Comparison of ENCODE assay signal across 11 mouse cellular contexts in genomic region chr5:25544061-25544460, GRCm38 (mm10). TPM values are rescaled to one million over a fixed set of nuclear protein-coding genes. Genes with fewer than 3 reads are reported as not detected.
DNase-seq lines count a peak whose midpoint lies in the region; ATAC-seq and TF ChIP-seq lines count a peak whose summit lies in the region.
"Had no signal": no experiment of that assay in that cellular context is flagged by ENCODE, and none has a peak within 500 bp of the region (broad histone marks: within the 10 kb centered on the region; RNA-seq: fewer than 3 reads in every experiment).

No protein-coding gene starts in this region.

- H3K4me3 ChIP-seq in heart, embryonic 11.5 days (ENCODE audit: low read depth, low read length) = no peak overlapping the region
- H3K4me3 ChIP-seq in gastrocnemius, adult 2 months = no peak overlapping the region
- H3K4me3 ChIP-seq in limb, embryonic 15.5 days = no peak overlapping the region
- H3K4me3 ChIP-seq in forebrain, postnatal 0 days (ENCODE audit: low read depth, low read length) = no peak overlapping the region
- H3K4me3 ChIP-seq: erythroblast, embryonic 14.5 days had no signal

- H3K27ac ChIP-seq in heart, embryonic 11.5 days (ENCODE audit: low read depth, low read length) = no peak overlapping the region
- peak overlapping the region; percentile 65; the same call in 1 of the 2 replicates for H3K27ac ChIP-seq in gastrocnemius, adult 2 months
- peak overlapping the region; percentile 43 for H3K27ac ChIP-seq in limb, embryonic 15.5 days
- no peak overlapping the region for H3K27ac ChIP-seq in forebrain, postnatal 0 days (ENCODE audit: low read depth, low read length)

- DNase-seq in heart, adult 11 months = peak; percentile 97
- DNase-seq in urinary bladder, postnatal 14 days (ENCODE audit: low spot score) = peak; percentile 22
- no peak for DNase-seq in urinary bladder, postnatal 4 days (ENCODE audit: low spot score in 2 of 2)
- peak; percentile 78 for DNase-seq in gastrocnemius, adult 2 months
- no peak for DNase-seq in forebrain, postnatal 0 days
- DNase-seq in spleen, adult 12 weeks (ENCODE audit: low spot score) = no peak
- DNase-seq: kidney, postnatal 10 days had no signal

- H3K36me3 ChIP-seq in heart, embryonic 11.5 days (ENCODE audit: control insufficient read depth, insufficient read depth, low read length) = no peaks in the 10 kb centered on the region
- H3K36me3 ChIP-seq in limb, embryonic 15.5 days = no peaks in the 10 kb centered on the region
- no peaks in the 10 kb centered on the region for H3K36me3 ChIP-seq in forebrain, postnatal 0 days (ENCODE audit: insufficient read depth)

- intact Hi-C loops in gastrocnemius, adult 2 months (cut with DNase I) = no loop called here

- H3K9ac ChIP-seq in heart, embryonic 11.5 days (ENCODE audit: low read depth, low read length) = no peak overlapping the region
- H3K9ac ChIP-seq in limb, embryonic 15.5 days = no peak overlapping the region
- H3K9ac ChIP-seq in forebrain, postnatal 0 days = no peak overlapping the region

- no peaks in the 10 kb centered on the region for H3K4me1 ChIP-seq in heart, embryonic 11.5 days (ENCODE audit: control insufficient read depth, insufficient read depth, low read length)
- H3K4me1 ChIP-seq in limb, embryonic 15.5 days = peaks cover 8% of the 10 kb centered on the region
- no peaks in the 10 kb centered on the region for H3K4me1 ChIP-seq in forebrain, postnatal 0 days (ENCODE audit: insufficient read depth)

- H3K4me2 ChIP-seq in heart, embryonic 11.5 days = no peak overlapping the region
- no peak overlapping the region for H3K4me2 ChIP-seq in limb, embryonic 15.5 days
- H3K4me2 ChIP-seq in forebrain, postnatal 0 days (ENCODE audit: low read depth) = no peak overlapping the region

- 75% methylated on average over 3 of the region's 3 CpGs for WGBS in heart, embryonic 11.5 days (ENCODE audit: insufficient replicate concordance)
- 69% methylated on average over 3 of the region's 3 CpGs for WGBS in limb, embryonic 15.5 days
- WGBS in forebrain, postnatal 0 days = 80% methylated on average over 3 of the region's 3 CpGs

- H3K9me3 ChIP-seq in heart, embryonic 11.5 days (replicated peaks; ENCODE audit: control insufficient read depth, low read length) = no peaks in the 10 kb centered on the region
- H3K9me3 ChIP-seq in limb, embryonic 15.5 days = no peaks in the 10 kb centered on the region
- no peaks in the 10 kb centered on the region for H3K9me3 ChIP-seq in forebrain, postnatal 0 days (ENCODE audit: low read length)

- H3K27me3 ChIP-seq in heart, embryonic 11.5 days (ENCODE audit: control insufficient read depth, insufficient read depth, low read length) = no peaks in the 10 kb centered on the region
- no peaks in the 10 kb centered on the region for H3K27me3 ChIP-seq in limb, embryonic 15.5 days
- H3K27me3 ChIP-seq in forebrain, postnatal 0 days (ENCODE audit: insufficient read depth, low read length) = no peaks in the 10 kb centered on the region

- TF ChIP-seq CTCF in gastrocnemius, adult 2 months (IDR thresholded peaks at IDR 0.05) = no peak
- TF ChIP-seq CTCF in forebrain, postnatal 0 days (IDR thresholded peaks at IDR 0.05; ENCODE audit: low read depth) = no peak

- ATAC-seq in heart, embryonic 11.5 days (replicated peaks; ENCODE audit: insufficient number of reproducible peaks, low FRiP score, low TSS enrichment) = no peak
- peak; percentile 88 for ATAC-seq in limb, embryonic 15.5 days (ENCODE audit: insufficient number of reproducible peaks, low FRiP score, low TSS enrichment, low read depth)
- no peak for ATAC-seq in forebrain, postnatal 0 days

RNA-seq across cellular contexts. Expression of gene Cct8l1, which starts 28.2 kb away (rescaled TPM):
- not detected in 2 replicates for polyA plus RNA-seq in heart, embryonic 11.5 days (2014; fragmentation: Nextera tagmentation; extraction: Ambion mirVana)
- under 1 TPM in 1 of 2 experiments, not detected in 1; 0.14 TPM for total RNA-seq in gastrocnemius, adult 2 months (2021)
- polyA plus RNA-seq in limb, embryonic 15.5 days (2015; fragmentation: Nextera tagmentation; extraction: Ambion mirVana) = 0.09 TPM in 1 of 2 replicates, not detected in the other
- total RNA-seq in forebrain, postnatal 0 days (2014; rRNA removed) = not detected in 2 replicates
- polyA plus RNA-seq in forebrain, postnatal 0 days (2015; fragmentation: Nextera tagmentation; extraction: Ambion mirVana) = not detected in 2 replicates
- total RNA-seq: megakaryocyte progenitor cell, adult 5-6 weeks had no signal
- polyA plus RNA-seq: erythroblast, embryonic 14.5 days had no signal

RNA-seq across cellular contexts. Expression of gene Kmt2c, which starts 45.5 kb away (rescaled TPM):
- polyA plus RNA-seq in heart, embryonic 11.5 days (2014; fragmentation: Nextera tagmentation; extraction: Ambion mirVana) = 9.8 and 12.9 TPM in 2 replicates
- total RNA-seq in gastrocnemius, adult 2 months (2021) = 10 to 100 TPM; 41.6 to 42.3 TPM
- polyA plus RNA-seq in limb, embryonic 15.5 days (2015; fragmentation: Nextera tagmentation; extraction: Ambion mirVana) = 11.9 and 13.4 TPM in 2 replicates
- total RNA-seq in forebrain, postnatal 0 days (2014; rRNA removed) = 46.7 and 58.9 TPM in 2 replicates
- polyA plus RNA-seq in forebrain, postnatal 0 days (2015; fragmentation: Nextera tagmentation; extraction: Ambion mirVana) = 6.1 and 11.3 TPM in 2 replicates

Comparison
In these comparisons a context has a peak if more than half of its experiments do, and no peak if none do; other contexts are left out.
1. DNase-seq: peak in heart, adult 11 months (single experiment), urinary bladder, postnatal 14 days (single experiment) and gastrocnemius, adult 2 months (single experiment); none in urinary bladder, postnatal 4 days (0 of 2), forebrain, postnatal 0 days (single experiment) and spleen, adult 12 weeks (single experiment).
2. H3K27ac ChIP-seq: peak in gastrocnemius, adult 2 months (single experiment) and limb, embryonic 15.5 days (single experiment); none in heart, embryonic 11.5 days (single experiment) and forebrain, postnatal 0 days (single experiment).